Mouse (Mus musculus) large intestine, adult 2 months (tissue): Measurements from ENCODE around the gene Mtus2. TPM values are rescaled to one million over a fixed set of nuclear protein-coding genes. Genes with fewer than 3 reads are reported as not detected.

ENCODE experiments used
- DNase-seq: peaks from one replicate; pipeline ENCODE4 v3.0.0-alpha.2; 2012; ENCODE audit warnings: low read depth, low spot score
- WGBS: fragments of 180-500 bp; shearing (Covaris S2); methylation state at CpG from one replicate; pipeline ENCODE4 v1.1.7; 2018; 5-methylcytosine and 5-hydroxymethylcytosine counted together
- polyA plus RNA-seq: library from polyadenylated mRNA; depleted of rRNA; stranded (reverse); fragments of >200 nt; gene quantifications from 2 replicates; pipeline ENCODE4 v1.2.3, GENCODE M21; 2012

Mtus2 gene
- polyA plus RNA-seq, 1 experiment, result 2.2 TPM

GRCm38 (mm10) chr5:148245386-148245785, 288.3 kb downstream of the Mtus2 start:
- no peak for DNase-seq
- 82% methylated on average over 2 of the region's 2 CpGs for WGBS

- 39% methylated on average over 2 of the region's 2 CpGs for WGBS
- no peak for DNase-seq
Measured at GRCm38 (mm10) chr5:148248236-148248635, 291.1 kb downstream of the Mtus2 start.

- no peak for DNase-seq
Measured at GRCm38 (mm10) chr5:148251847-148252246, 294.7 kb downstream of the Mtus2 start.

- 82% methylated on average over 7 of the region's 7 CpGs for WGBS
- no peak for DNase-seq
Measured at GRCm38 (mm10) chr5:148262016-148262415, 304.9 kb downstream of the Mtus2 start.

GRCm38 (mm10) chr5:148264819-148265707, 307.9 kb downstream of the Mtus2 start:
- WGBS, result 2% methylated on average over 32 of the region's 32 CpGs
- no peak for DNase-seq

GRCm38 (mm10) chr5:148266841-148267240, 309.7 kb downstream of the Mtus2 start:
- 52% methylated on average over 2 of the region's 2 CpGs for WGBS
- no peak for DNase-seq

GRCm38 (mm10) chr5:148267446-148267845, 310.3 kb downstream of the Mtus2 start:
- DNase-seq, result no peak
- 61% methylated on average over 4 of the region's 4 CpGs for WGBS

- 64% methylated on average over 6 of the region's 6 CpGs for whole genome bisulfite sequencing
- no peak for DNase-seq
Measured at GRCm38 (mm10) chr5:148272065-148272464, 314.9 kb downstream of the Mtus2 start.

- WGBS, result 80% methylated on average over 6 of the region's 6 CpGs
- no peak for DNase-seq
Measured at GRCm38 (mm10) chr5:148272771-148273170, 315.7 kb downstream of the Mtus2 start.

- WGBS, result 81% methylated on average over 8 of the region's 8 CpGs
Measured at GRCm38 (mm10) chr5:148278233-148278632, 321.1 kb downstream of the Mtus2 start.

GRCm38 (mm10) chr5:148280321-148280720, 323.2 kb downstream of the Mtus2 start:
- WGBS, result 84% methylated on average over 5 of the region's 5 CpGs

More at GRCm38 (mm10) chr5:148278233-148278632, 321.1 kb downstream of the Mtus2 start:
- DNase-seq, result no peak

GRCm38 (mm10) chr5:148282093-148282492, 325.0 kb downstream of the Mtus2 start:
- 83% methylated on average over 6 of the region's 6 CpGs for WGBS
- DNase-seq, result no peak

More at GRCm38 (mm10) chr5:148280321-148280720, 323.2 kb downstream of the Mtus2 start:
- no peak for DNase-seq

- DNase-seq, result no peak
- WGBS, result 92% methylated on average over 5 of the region's 5 CpGs
Measured at GRCm38 (mm10) chr5:148282631-148283030, 325.5 kb downstream of the Mtus2 start.

- no peak for DNase-seq
Measured at GRCm38 (mm10) chr5:148283177-148283576, 326.1 kb downstream of the Mtus2 start.

GRCm38 (mm10) chr5:148283584-148283983, 326.5 kb downstream of the Mtus2 start:
- 79% methylated on average over 3 of the region's 3 CpGs for WGBS
- DNase-seq, result no peak

More at GRCm38 (mm10) chr5:148283177-148283576, 326.1 kb downstream of the Mtus2 start:
- WGBS, result 79% methylated on average over 2 of the region's 2 CpGs

GRCm38 (mm10) chr5:148287529-148287928, 330.4 kb downstream of the Mtus2 start:
- WGBS, result 94% methylated on average over 5 of the region's 5 CpGs
- no peak for DNase-seq

GRCm38 (mm10) chr5:148288804-148289203, 331.7 kb downstream of the Mtus2 start:
- no peak for DNase-seq
- 76% methylated on average over 18 of the region's 18 CpGs for WGBS

GRCm38 (mm10) chr5:148289951-148290350, 332.8 kb downstream of the Mtus2 start:
- WGBS, result 63% methylated on average over 7 of the region's 7 CpGs
- DNase-seq, result no peak

GRCm38 (mm10) chr5:148292862-148293261, 335.7 kb downstream of the Mtus2 start:
- 74% methylated on average over 7 of the region's 7 CpGs for WGBS
- DNase-seq, result no peak

GRCm38 (mm10) chr5:148293346-148293745, 336.2 kb downstream of the Mtus2 start:
- WGBS, result 87% methylated on average over 7 of the region's 7 CpGs
- no peak for DNase-seq

- 73% methylated on average over 11 of the region's 11 CpGs for WGBS
- no peak for DNase-seq
Measured at GRCm38 (mm10) chr5:148302968-148303367, 345.8 kb downstream of the Mtus2 start.
